Mouse (Mus musculus): Measurements from ENCODE around the gene Pga5. TPM values are rescaled to one million over a fixed set of nuclear protein-coding genes. Genes with fewer than 3 reads are reported as not detected.

The Pga5 gene
- polyA plus RNA-seq, 1 experiment from 2014 or later = not detected

DNA sequence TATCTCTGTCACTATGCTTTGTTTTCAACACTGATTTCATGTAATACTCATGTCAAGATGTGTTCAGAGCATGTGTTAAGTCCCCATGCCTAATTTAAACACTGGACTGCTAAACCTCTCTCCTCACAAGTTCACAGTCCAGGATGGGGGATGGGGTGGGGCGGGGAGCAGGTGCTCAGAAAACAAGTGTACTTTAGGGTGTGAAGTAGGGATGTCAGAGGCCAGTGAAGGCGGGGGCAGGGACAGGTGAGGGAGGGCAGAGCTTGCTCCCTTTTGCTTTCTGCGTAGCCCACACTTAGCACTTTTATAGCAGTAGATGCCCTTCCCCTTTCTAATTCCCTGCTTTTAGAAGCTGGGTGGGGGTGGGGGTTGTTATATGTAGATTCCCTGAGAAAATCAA, 12.8 kb downstream of the Pga5 start:
- Histone ChIP-seq H3K27ac (replicated peaks) (no peak overlapping the region), H3K36me3 (no peaks in the 10 kb centered on the region), H3K4me2 (no peak overlapping the region), H3K9me3 (no peaks in the 10 kb centered on the region), H3K4me1 (no peaks in the 10 kb centered on the region), H3K9ac (no peak overlapping the region), H3K27me3 (replicated peaks) (no peaks in the 10 kb centered on the region; the same call in 1 of the 2 replicates), H3K4me3 (no peak overlapping the region)
- no peak for ATAC-seq (ENCODE audit: extremely low read depth, insufficient number of reproducible peaks, low FRiP score, low TSS enrichment)
- WGBS = 64% methylated on average over 3 of the region's 3 CpGs

DNA sequence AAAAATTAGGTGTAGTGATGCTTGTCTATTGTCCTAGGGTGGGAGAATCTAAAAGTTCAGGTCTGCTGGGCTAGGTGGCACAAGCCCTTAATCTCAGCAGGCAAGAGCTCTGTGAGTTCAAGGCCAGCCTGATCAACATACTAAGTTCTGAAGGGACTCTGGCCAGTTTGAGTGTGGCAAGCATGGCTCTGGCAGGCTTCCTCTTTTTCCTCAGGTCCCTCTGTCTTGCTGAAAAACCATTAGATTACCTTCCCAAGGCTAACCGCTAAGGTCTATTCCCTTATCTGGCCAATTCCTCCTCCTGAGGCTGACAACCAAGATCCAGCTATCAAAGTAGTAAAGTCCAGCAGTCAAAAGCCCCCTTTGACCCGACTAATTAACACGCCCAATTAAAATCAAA, 15.2 kb downstream of the Pga5 start:
- Histone ChIP-seq H3K9me3 (no peaks in the 10 kb centered on the region), H3K4me3 (no peak overlapping the region), H3K4me1 (no peaks in the 10 kb centered on the region), H3K27me3 (replicated peaks) (no peaks in the 10 kb centered on the region; the same call in 1 of the 2 replicates), H3K27ac (replicated peaks) (peak overlapping the region; percentile 24; the same call in 1 of the 2 replicates), H3K4me2 (no peak overlapping the region), H3K9ac (no peak overlapping the region), H3K36me3 (no peaks in the 10 kb centered on the region)
- no peak for ATAC-seq (ENCODE audit: extremely low read depth, insufficient number of reproducible peaks, low FRiP score, low TSS enrichment)
- WGBS = 57% methylated on average over 3 of the region's 3 CpGs

DNA sequence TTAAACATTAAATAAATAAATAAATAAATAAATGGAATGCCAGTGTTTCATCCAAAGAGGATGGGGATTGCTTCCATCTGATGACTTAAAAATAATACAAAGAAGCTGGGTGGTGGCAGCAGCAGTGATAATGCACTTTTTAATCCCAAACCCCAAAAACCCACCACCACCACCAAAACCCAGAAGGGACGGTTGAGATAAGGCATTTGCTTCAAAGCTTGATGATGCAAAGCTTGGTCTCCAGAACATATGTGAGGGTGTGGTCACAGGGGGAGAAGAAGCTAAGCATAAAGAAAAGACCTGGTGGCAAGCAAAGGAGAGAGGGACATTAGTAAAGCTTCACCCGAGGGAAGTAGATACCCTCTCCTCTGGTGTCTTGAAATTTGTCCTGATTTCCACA, 16.0 kb downstream of the Pga5 start:
- ATAC-seq (ENCODE audit: extremely low read depth, insufficient number of reproducible peaks, low FRiP score, low TSS enrichment) = no peak
- no peaks in the 10 kb centered on the region; the same call in 1 of the 2 replicates for H3K27me3 ChIP-seq (replicated peaks)
- H3K36me3 ChIP-seq = no peaks in the 10 kb centered on the region
- no peaks in the 10 kb centered on the region for H3K9me3 ChIP-seq
- peak overlapping the region; percentile 33; the same call in 1 of the 2 replicates for H3K27ac ChIP-seq (replicated peaks)
- H3K9ac ChIP-seq = no peak overlapping the region
- peaks cover 2% of the 10 kb centered on the region for H3K4me1 ChIP-seq
- 67% methylated on average over 2 of the region's 2 CpGs for WGBS
- no peak overlapping the region for H3K4me3 ChIP-seq
- H3K4me2 ChIP-seq = no peak overlapping the region; the same call in 1 of the 2 replicates

DNA sequence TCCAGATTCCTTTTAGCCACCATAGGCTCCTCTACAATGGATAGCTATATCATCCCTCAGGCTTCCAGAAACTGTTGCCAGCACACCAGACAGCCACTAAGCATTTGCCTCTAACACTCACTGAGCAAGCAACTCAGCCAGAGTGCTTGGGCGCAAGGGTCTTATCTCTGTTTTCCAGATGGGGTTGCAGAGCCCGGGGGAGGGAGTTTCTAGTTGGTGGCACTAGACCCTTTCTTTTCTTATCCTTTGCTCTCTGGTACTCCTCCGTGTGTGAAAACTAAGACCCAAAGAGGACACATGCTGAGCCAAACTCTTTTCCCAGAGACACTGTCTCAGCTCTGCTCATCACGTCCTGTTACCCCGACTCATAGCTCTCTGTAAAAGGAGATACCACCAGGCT, 16.5 kb downstream of the Pga5 start:
- Histone ChIP-seq H3K4me2 (no peak overlapping the region; the same call in 1 of the 2 replicates), H3K4me1 (peaks cover 7% of the 10 kb centered on the region), H3K27me3 (replicated peaks) (no peaks in the 10 kb centered on the region; the same call in 1 of the 2 replicates), H3K36me3 (no peaks in the 10 kb centered on the region), H3K9me3 (no peaks in the 10 kb centered on the region), H3K9ac (no peak overlapping the region), H3K27ac (replicated peaks) (peak overlapping the region; percentile 33; the same call in 1 of the 2 replicates), H3K4me3 (no peak overlapping the region)
- ATAC-seq (ENCODE audit: extremely low read depth, insufficient number of reproducible peaks, low FRiP score, low TSS enrichment) = peak; percentile 35; the same call in 1 of the 2 replicates
- WGBS = 37% methylated on average over 5 of the region's 5 CpGs

- Histone ChIP-seq H3K4me3 (no peak overlapping the region), H3K36me3 (no peaks in the 10 kb centered on the region), H3K27me3 (replicated peaks) (no peaks in the 10 kb centered on the region), H3K9ac (no peak overlapping the region), H3K4me2 (no peak overlapping the region), H3K4me1 (peaks cover 10% of the 10 kb centered on the region), H3K27ac (replicated peaks) (no peak overlapping the region), H3K9me3 (no peaks in the 10 kb centered on the region)
- no peak for ATAC-seq (ENCODE audit: extremely low read depth, insufficient number of reproducible peaks, low FRiP score, low TSS enrichment)
- WGBS = 71% methylated on average over 2 of the region's 2 CpGs
Measured at GRCm38 (mm10) chr19:10658406-10658805, 19.5 kb downstream of the Pga5 start.

DNA sequence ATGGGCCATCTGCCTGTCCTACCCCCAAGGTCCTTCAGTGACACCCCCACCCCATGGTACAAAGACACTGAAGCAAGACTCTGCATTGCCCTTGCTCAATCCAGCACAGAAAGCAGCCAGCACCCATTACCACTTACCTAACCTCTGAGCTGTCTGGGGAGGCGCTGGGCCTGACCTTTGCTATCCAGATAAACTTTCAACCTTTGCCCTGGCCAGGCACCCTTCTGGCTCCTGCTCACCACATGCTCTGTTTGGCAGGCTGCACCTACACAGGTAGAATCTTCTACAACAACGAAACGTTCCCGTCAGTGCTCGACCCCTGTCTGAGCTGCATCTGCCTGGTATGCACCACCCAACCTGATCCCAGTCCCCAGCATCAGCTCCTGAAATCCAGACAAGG, 20.1 kb downstream of the Pga5 start:
- Histone ChIP-seq H3K4me3 (no peak overlapping the region), H3K4me2 (no peak overlapping the region), H3K27ac (replicated peaks) (no peak overlapping the region), H3K9me3 (no peaks in the 10 kb centered on the region), H3K36me3 (no peaks in the 10 kb centered on the region), H3K27me3 (replicated peaks) (no peaks in the 10 kb centered on the region), H3K4me1 (peaks cover 10% of the 10 kb centered on the region), H3K9ac (no peak overlapping the region)
- 63% methylated on average over 5 of the region's 5 CpGs for WGBS
- no peak for ATAC-seq (ENCODE audit: extremely low read depth, insufficient number of reproducible peaks, low FRiP score, low TSS enrichment)

GRCm38 (mm10) chr19:10656058-10656457, 21.8 kb downstream of the Pga5 start:
- Histone ChIP-seq H3K36me3 (no peaks in the 10 kb centered on the region), H3K4me2 (no peak overlapping the region), H3K4me3 (no peak overlapping the region), H3K9ac (no peak overlapping the region), H3K4me1 (peaks cover 10% of the 10 kb centered on the region), H3K27ac (replicated peaks) (no peak overlapping the region), H3K27me3 (replicated peaks) (no peaks in the 10 kb centered on the region), H3K9me3 (no peaks in the 10 kb centered on the region)
- no peak for ATAC-seq (ENCODE audit: extremely low read depth, insufficient number of reproducible peaks, low FRiP score, low TSS enrichment)
- WGBS = 52% methylated on average over 3 of the region's 3 CpGs

DNA sequence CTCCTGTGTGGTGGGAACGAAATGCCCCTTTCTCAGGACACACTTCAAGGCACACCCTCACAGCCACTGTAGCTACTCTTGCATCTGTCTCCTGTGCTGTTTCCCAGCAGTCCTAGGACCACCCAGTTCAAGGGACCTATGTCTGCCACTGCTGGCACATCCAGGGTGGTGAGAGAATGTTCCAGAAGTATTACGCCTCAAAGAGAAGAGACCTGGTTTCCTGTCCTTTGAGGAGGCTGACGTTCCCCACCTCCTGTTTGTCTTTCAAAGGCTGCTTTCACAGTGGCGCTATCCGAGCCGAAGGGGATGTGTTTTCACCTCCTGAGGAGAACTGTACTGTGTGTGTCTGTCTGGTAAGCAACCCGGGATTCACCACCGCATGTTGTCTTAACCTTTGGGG, 29.7 kb downstream of the Pga5 start:
- WGBS = 69% methylated on average over 8 of the region's 8 CpGs
- Histone ChIP-seq H3K36me3 (no peaks in the 10 kb centered on the region), H3K4me3 (no peak overlapping the region), H3K27ac (replicated peaks) (no peak overlapping the region), H3K27me3 (replicated peaks) (peaks cover 22% of the 10 kb centered on the region; the same call in 1 of the 2 replicates), H3K9ac (no peak overlapping the region), H3K4me1 (no peaks in the 10 kb centered on the region), H3K9me3 (no peaks in the 10 kb centered on the region), H3K4me2 (no peak overlapping the region)
- ATAC-seq (ENCODE audit: extremely low read depth, insufficient number of reproducible peaks, low FRiP score, low TSS enrichment) = no peak

DNA sequence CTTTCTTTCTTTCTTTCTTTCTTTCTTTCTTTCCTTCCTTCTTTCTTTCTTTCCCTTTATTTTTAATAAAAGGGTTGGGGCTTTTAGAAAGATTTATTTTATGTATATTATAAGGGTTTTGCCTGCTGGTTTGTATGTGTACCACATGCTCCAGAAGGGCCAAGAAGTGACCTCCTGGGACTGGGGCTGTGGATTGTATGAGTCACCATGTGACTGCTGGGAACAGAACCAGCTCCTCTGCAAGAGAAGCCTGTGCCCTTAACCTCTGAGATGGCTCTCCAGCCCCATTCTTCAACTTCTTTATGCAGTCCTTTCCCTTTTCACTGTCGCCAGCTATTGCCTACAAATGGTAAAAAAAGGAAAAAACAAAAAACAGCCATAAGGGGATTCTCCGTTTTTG, 32.3 kb downstream of the Pga5 start:
- H3K27me3 ChIP-seq (replicated peaks) = peaks cover 29% of the 10 kb centered on the region; the same call in 1 of the 2 replicates
- WGBS = 87% methylated on average over 2 of the region's 2 CpGs
- ATAC-seq (ENCODE audit: extremely low read depth, insufficient number of reproducible peaks, low FRiP score, low TSS enrichment) = no peak

GRCm38 (mm10) chr19:10640589-10641378, 37.1 kb downstream of the Pga5 start:
- Histone ChIP-seq H3K36me3 (no peaks in the 10 kb centered on the region), H3K4me3 (no peak overlapping the region), H3K4me2 (peak overlapping the region; percentile 41), H3K9me3 (no peaks in the 10 kb centered on the region), H3K27me3 (replicated peaks) (peaks cover 25% of the 10 kb centered on the region; the same call in 1 of the 2 replicates), H3K4me1 (peaks cover 11% of the 10 kb centered on the region; the same call in 1 of the 2 replicates), H3K9ac (no peak overlapping the region), H3K27ac (replicated peaks) (no peak overlapping the region)
- 46% methylated on average over 13 of the region's 13 CpGs for WGBS
- no peak for ATAC-seq (ENCODE audit: extremely low read depth, insufficient number of reproducible peaks, low FRiP score, low TSS enrichment)

More for the DNA sequence above, 32.3 kb downstream of the Pga5 start:
- Histone ChIP-seq H3K4me3 (no peak overlapping the region), H3K27ac (replicated peaks) (no peak overlapping the region), H3K36me3 (no peaks in the 10 kb centered on the region), H3K4me1 (0 out of 2 replicates have a peak, but pooled peaks cover under 1% of the 10 kb centered on the region), H3K4me2 (no peak overlapping the region), H3K9ac (no peak overlapping the region), H3K9me3 (no peaks in the 10 kb centered on the region)

DNA sequence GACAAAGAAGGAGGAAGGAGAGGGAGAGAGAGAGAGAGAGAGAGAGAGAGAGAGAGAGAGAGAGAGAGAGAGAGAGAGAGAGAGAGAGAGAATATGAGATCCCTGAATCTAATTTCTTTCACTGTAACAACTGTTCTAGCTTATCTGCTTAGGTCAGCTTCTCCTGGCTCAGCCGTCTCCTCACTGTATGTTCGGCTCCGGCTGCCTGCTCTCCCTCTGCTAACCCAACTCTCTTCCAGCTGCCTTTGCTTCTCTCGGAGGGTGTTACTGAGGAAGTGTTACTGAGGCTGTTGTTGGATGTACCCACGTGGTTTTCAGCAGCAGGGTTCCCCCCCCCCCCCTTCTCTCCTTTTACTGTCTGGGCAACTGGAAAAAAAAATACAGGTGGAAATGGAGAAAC, 37.8 kb downstream of the Pga5 start:
- no peaks in the 10 kb centered on the region for H3K9me3 ChIP-seq
- no peak for ATAC-seq (ENCODE audit: extremely low read depth, insufficient number of reproducible peaks, low FRiP score, low TSS enrichment)
- H3K27ac ChIP-seq (replicated peaks) = no peak overlapping the region
- peak overlapping the region; percentile 44; the same call in 1 of the 2 replicates for H3K9ac ChIP-seq
- 3% methylated on average over 5 of the region's 5 CpGs for WGBS
- H3K4me3 ChIP-seq = no peak overlapping the region
- no peaks in the 10 kb centered on the region for H3K36me3 ChIP-seq
- peaks cover 18% of the 10 kb centered on the region for H3K4me1 ChIP-seq
- peak overlapping the region; percentile 41 for H3K4me2 ChIP-seq
- H3K27me3 ChIP-seq (replicated peaks) = peaks cover 32% of the 10 kb centered on the region; the same call in 1 of the 2 replicates
